Mouse (Mus musculus) midbrain, embryonic 14.5 days (tissue): ENCODE results near the gene Gm11983. TPM values are rescaled to one million over a fixed set of nuclear protein-coding genes. Genes with fewer than 3 reads are reported as not detected.
"Not testable (repeated sequence)": the region's sequence is repeated elsewhere in the genome, so short reads cannot be mapped to it uniquely, and the experiment has no call there.

Experiments
- ATAC-seq: fragments of 200-750 bp; cut with Nextera tagmentation; 2 replicates; pipeline ENCODE4 v1.8.0; 2017; ENCODE audit warnings: moderate number of reproducible peaks, moderate library complexity; ENCODE audit not compliant: low FRiP score, low TSS enrichment
- DNase-seq: peaks from one replicate; pipeline ENCODE4 v3.0.0-alpha.2; 2015
- H3K27ac ChIP-seq: fragments of 300-500 bp; sonication (generic); replicated peaks from 2 replicates; pipeline ENCODE4 v1.5.1; 2014; ENCODE audit warnings: mild to moderate bottlenecking, low read depth, low read length, moderate library complexity
- H3K27me3 ChIP-seq: fragments of 300-500 bp; sonication (generic); 2 replicates; pipeline ENCODE4 v1.6.1; 2014; ENCODE audit warnings: low read length, control low read depth, mixed read lengths; ENCODE audit not compliant: control insufficient read depth, insufficient read depth
- H3K36me3 ChIP-seq: fragments of 300-500 bp; sonication (generic); 2 replicates; pipeline ENCODE4 v1.6.1; 2014; ENCODE audit warnings: low read length, control low read depth; ENCODE audit not compliant: control insufficient read depth, insufficient read depth
- H3K4me1 ChIP-seq: fragments of 300-500 bp; sonication (generic); 2 replicates; pipeline ENCODE4 v1.6.1; 2014; ENCODE audit warnings: mild to moderate bottlenecking, antibody characterized with exemption, low read length, control low read depth; ENCODE audit not compliant: control insufficient read depth, insufficient read depth
- H3K4me2 ChIP-seq: fragments of 300-500 bp; sonication (generic); 2 replicates; pipeline ENCODE4 v1.6.1; 2014; ENCODE audit warnings: mild to moderate bottlenecking, low read length, moderate library complexity
- H3K4me3 ChIP-seq: fragments of 300-500 bp; sonication (generic); replicated peaks from 2 replicates; pipeline ENCODE4 v1.5.1; 2014; ENCODE audit warnings: low read depth, low read length
- H3K9ac ChIP-seq: fragments of 300-500 bp; sonication (generic); replicated peaks from 2 replicates; pipeline ENCODE4 v1.6.1; 2014; ENCODE audit warnings: mild to moderate bottlenecking, low read length, moderate library complexity
- H3K9me3 ChIP-seq: fragments of 300-500 bp; sonication (generic); 2 replicates; pipeline ENCODE4 v1.6.1; 2016; ENCODE audit warnings: low read length, control low read depth, mixed read lengths; ENCODE audit not compliant: control insufficient read depth
- WGBS: fragments of 180-500 bp; shearing (Covaris S2); extraction: QIAGEN DNeasy Blood & Tissue Kit; methylation state at CpG from one replicate; pipeline ENCODE4 v1.1.7; 2014; 5-methylcytosine and 5-hydroxymethylcytosine counted together
- polyA plus RNA-seq: library from polyadenylated mRNA; unstranded; fragments of >200 nt; fragmentation: Nextera tagmentation; extraction: Ambion mirVana; gene quantifications from 2 replicates; pipeline ENCODE4 v1.2.1, GENCODE M21; 2014

The Gm11983 gene
- polyA plus RNA-seq, 1 experiment from 2014 or later, result not detected

DNA sequence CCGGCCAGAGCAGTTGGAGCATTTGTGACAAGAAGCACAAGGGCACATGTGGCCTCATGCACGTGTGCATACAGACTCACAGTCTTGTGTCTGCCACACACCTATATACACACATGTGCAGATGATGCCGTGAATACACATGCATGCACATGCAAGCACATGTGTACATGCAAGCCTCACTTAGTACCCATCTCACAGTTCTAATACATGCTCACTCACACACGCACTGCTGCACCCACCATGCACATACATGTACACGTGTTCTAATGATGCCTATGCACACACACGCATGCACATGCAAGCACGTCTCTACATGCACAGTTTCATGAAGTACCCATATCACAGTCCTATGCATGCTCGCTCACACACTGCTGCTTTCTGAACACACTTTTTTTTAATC, 21.6 kb upstream of the Gm11983 start:
- Histone ChIP-seq H3K4me3 (no peak overlapping the region), H3K27me3 (no peaks in the 10 kb centered on the region), H3K9me3 (no peaks in the 10 kb centered on the region), H3K27ac (no peak overlapping the region), H3K9ac (no peak overlapping the region), H3K4me2 (no peak overlapping the region), H3K36me3 (no peaks in the 10 kb centered on the region), H3K4me1 (peaks cover 8% of the 10 kb centered on the region; the same call in 1 of the 2 replicates)
- WGBS, result 89% methylated on average over 8 of the region's 8 CpGs
- DNase-seq (no peak), ATAC-seq (no peak)

DNA sequence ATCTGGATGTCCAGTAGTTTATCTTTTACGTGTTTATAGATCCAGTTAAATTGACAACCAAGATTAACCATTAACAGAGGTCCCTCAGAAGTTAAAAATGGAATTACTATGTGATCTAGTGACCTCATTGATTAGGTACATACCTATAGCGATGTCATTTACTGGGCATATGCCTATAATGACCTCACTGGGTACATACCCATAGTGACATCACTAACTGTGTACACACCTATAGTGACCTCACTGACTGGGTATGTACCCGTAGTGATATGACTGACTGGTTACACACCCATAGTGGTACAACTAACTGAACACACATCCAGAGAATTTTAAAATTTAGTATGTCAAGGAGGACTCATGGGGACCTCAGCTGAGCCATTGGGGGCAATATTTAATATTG, 18.5 kb upstream of the Gm11983 start:
- ATAC-seq (no peak), DNase-seq (no peak)
- Histone ChIP-seq H3K9ac (no peak overlapping the region), H3K36me3 (no peaks in the 10 kb centered on the region), H3K4me1 (peaks cover 8% of the 10 kb centered on the region; the same call in 1 of the 2 replicates), H3K9me3 (no peaks in the 10 kb centered on the region), H3K4me3 (no peak overlapping the region), H3K27ac (no peak overlapping the region), H3K27me3 (no peaks in the 10 kb centered on the region), H3K4me2 (no peak overlapping the region)
- 94% methylated on average over 3 of the region's 3 CpGs for WGBS

DNA sequence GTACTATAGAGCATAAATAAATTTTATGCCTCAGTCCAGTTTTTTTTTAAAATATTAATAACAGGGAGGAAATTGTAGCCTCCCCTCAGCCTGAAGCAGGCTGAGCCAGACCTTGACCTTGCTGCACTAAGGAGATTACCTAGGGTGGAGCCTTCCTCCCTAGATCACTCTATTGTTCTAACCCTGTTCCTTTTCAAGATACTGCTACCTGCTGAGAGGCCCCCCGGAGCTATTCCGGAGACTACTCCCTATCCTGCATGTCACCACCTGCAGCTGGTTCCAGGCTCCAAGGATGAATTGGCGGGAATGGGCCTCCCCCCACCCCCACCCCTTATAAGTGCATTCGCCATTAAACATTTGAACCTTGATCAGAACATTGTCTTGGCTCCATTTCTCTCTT, 15.9 kb upstream of the Gm11983 start:
- 76% methylated on average over 4 of the region's 4 CpGs for WGBS
- H3K9me3 ChIP-seq, H3K27ac ChIP-seq, H3K27me3 ChIP-seq, H3K4me2 ChIP-seq, H3K9ac ChIP-seq, H3K36me3 ChIP-seq, ATAC-seq, H3K4me1 ChIP-seq, H3K4me3 ChIP-seq, DNase-seq: not testable (repeated sequence)

DNA sequence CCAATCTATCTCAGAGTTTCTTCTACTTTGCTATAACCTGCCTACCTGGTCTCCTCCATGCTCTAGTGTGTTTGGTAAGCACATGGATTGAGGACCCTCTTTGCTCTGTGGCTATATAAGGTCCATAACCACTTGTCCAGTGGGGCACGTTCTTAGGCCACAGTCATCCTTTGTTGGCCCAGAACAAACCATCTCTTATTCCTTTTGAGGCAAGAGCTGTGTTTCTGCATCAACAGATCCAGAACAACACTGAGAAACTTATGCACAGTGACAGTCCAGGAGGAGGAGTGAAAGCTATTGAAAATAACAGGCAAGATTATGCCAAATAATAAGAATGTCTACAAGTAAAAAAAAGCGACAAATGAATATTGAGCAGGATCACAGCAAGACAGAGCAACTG, 6.4 kb upstream of the Gm11983 start:
- 74% methylated on average over 2 of the region's 2 CpGs for WGBS
- Histone ChIP-seq H3K9ac (no peak overlapping the region), H3K4me1 (no peaks in the 10 kb centered on the region), H3K27me3 (no peaks in the 10 kb centered on the region), H3K36me3 (no peaks in the 10 kb centered on the region), H3K4me3 (no peak overlapping the region), H3K27ac (no peak overlapping the region), H3K4me2 (no peak overlapping the region), H3K9me3 (no peaks in the 10 kb centered on the region)
- ATAC-seq (no peak), DNase-seq (no peak)

DNA sequence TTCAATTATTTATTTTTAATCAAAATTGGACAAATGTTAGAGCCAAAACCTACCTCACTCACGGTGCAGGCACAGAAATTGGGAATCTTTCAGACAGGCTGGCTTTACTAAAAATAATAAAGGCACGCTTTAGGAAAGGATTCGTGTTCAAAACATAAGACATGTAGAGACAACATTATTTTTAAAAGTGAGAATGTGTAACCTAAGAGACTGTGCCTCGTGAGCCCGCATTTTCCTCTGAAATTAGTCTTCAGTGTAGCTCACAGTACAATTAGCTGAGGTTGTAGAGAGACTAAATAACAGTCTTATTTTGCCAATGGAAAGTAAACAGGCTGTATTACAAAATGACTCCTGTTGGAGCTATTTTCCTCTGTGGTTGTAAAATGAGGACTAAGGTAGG, 4.7 kb upstream of the Gm11983 start:
- Histone ChIP-seq H3K9ac (no peak overlapping the region), H3K4me1 (no peaks in the 10 kb centered on the region), H3K4me2 (no peak overlapping the region), H3K36me3 (no peaks in the 10 kb centered on the region), H3K9me3 (no peaks in the 10 kb centered on the region), H3K27me3 (no peaks in the 10 kb centered on the region), H3K4me3 (no peak overlapping the region), H3K27ac (no peak overlapping the region)
- no peak for ATAC-seq
- no peak for DNase-seq
- 89% methylated on average over 5 of the region's 5 CpGs for WGBS

DNA sequence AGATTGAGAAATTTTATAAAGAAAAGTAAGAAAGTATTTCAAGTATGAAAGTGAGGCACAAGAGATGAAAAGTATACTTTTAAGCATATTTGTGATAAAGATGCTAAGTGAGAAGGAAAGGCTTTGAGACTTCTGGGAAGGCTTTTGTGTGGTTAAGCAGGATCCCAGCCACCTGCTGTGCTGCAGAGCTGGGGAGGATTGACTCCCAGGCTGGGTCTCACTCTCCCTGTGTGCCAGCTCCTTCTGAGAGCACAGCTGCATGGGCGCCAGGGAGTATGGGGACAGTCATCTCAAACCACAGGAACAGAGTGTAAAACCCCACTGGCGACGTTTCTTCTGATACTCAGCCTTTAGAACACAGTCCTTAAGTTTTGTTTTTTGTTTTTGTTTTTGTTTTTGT, 3.3 kb upstream of the Gm11983 start:
- H3K9ac ChIP-seq, result no peak overlapping the region
- WGBS, result 64% methylated on average over 3 of the region's 3 CpGs
- H3K4me2 ChIP-seq, result no peak overlapping the region
- H3K27me3 ChIP-seq, result no peaks in the 10 kb centered on the region
- DNase-seq (no peak), ATAC-seq (no peak)
- H3K36me3 ChIP-seq, result no peaks in the 10 kb centered on the region
- no peaks in the 10 kb centered on the region for H3K9me3 ChIP-seq
- no peak overlapping the region for H3K4me3 ChIP-seq
- no peaks in the 10 kb centered on the region for H3K4me1 ChIP-seq
- H3K27ac ChIP-seq, result no peak overlapping the region

DNA sequence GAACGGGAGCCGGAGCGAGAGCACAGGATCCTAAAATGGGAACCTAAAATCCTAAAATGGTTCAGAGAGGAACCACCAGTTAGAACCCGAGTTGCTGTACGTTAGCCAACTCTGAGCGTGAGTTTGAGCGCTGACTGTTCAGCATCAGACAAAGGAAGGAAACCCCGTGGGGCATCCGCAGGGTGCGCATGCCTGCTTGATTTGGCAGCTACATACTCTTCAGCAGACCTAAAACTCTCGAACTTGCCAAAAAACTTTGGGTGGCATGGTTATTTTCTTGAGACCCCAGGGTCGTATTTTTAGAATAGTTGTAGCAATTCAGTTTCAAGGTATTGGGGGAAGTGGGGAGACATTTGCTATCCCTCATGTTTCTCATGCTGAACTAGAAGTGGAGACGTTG, 2.8 kb downstream of the Gm11983 start:
- Histone ChIP-seq H3K27me3 (no peaks in the 10 kb centered on the region), H3K4me3 (no peak overlapping the region), H3K4me2 (no peak overlapping the region), H3K4me1 (no peaks in the 10 kb centered on the region), H3K9me3 (no peaks in the 10 kb centered on the region), H3K36me3 (no peaks in the 10 kb centered on the region), H3K9ac (no peak overlapping the region), H3K27ac (no peak overlapping the region)
- ATAC-seq (no peak), DNase-seq (no peak)
- WGBS, result 66% methylated on average over 13 of the region's 13 CpGs

DNA sequence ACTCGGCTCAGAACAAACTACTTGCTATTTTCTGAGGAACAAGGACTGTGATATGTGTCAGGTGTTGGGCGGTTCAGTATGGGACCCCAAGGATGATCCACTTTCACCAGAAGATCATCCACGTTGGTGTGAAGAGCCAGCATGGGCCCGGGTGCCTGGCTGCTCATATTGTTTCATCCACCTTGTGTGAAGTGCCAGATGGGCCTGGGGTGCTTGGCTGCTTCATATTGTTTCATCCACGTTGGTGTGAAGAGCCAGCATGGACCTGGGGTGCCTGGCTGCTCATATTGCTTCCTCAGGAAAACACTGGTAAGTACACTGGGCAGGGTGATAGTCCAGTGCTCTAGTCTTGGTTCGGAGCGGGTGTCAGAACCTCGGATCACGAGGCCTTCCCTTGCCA, 3.7 kb downstream of the Gm11983 start:
- no peaks in the 10 kb centered on the region for H3K9me3 ChIP-seq
- no peak overlapping the region for H3K4me3 ChIP-seq
- H3K9ac ChIP-seq, result no peak overlapping the region
- no peak for ATAC-seq
- H3K27me3 ChIP-seq, result no peaks in the 10 kb centered on the region
- no peak overlapping the region for H3K4me2 ChIP-seq
- DNase-seq, result no peak
- no peaks in the 10 kb centered on the region for H3K4me1 ChIP-seq
- no peaks in the 10 kb centered on the region for H3K36me3 ChIP-seq
- no peak overlapping the region for H3K27ac ChIP-seq
- 87% methylated on average over 9 of the region's 9 CpGs for WGBS

DNA sequence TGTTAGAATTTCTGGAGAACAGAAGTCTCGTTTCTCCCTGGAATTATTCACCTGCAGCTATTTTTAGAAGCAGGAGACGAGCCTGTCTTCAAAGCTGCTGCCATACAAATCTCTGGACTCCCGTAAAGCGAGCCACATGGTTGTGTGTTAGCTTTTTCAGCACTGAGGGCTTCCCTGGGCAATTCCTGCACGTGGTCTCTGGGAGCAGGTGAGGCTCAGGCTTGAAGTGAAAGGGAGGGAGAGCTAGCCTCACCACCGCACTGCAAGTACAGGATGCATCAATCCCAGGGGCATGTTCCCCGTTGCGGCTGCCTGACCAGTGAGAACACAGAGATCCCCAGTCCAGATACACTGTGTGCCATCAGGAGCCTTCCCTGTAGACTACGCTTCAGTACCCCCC, 5.5 kb downstream of the Gm11983 start:
- Histone ChIP-seq H3K9me3 (no peaks in the 10 kb centered on the region), H3K27ac (no peak overlapping the region), H3K4me2 (no peak overlapping the region), H3K9ac (no peak overlapping the region), H3K27me3 (no peaks in the 10 kb centered on the region), H3K4me3 (no peak overlapping the region), H3K36me3 (no peaks in the 10 kb centered on the region), H3K4me1 (no peaks in the 10 kb centered on the region)
- 71% methylated on average over 9 of the region's 9 CpGs for WGBS
- no peak; the same call in 1 of the 2 replicates for ATAC-seq
- peak; percentile 21 for DNase-seq
